Mouse (Mus musculus): ENCODE data around the gene Usp20. TPM values are rescaled to one million over a fixed set of nuclear protein-coding genes. Genes with fewer than 3 reads are reported as not detected.
"Not testable (repeated sequence)": the region's sequence is repeated elsewhere in the genome, so short reads cannot be mapped to it uniquely, and the experiment has no call there.

Gene Usp20
- 18.0 and 18.1 TPM in 2 replicates for polyA plus RNA-seq (2016; fragmentation: Nextera tagmentation; extraction: Ambion mirVana)

DNA sequence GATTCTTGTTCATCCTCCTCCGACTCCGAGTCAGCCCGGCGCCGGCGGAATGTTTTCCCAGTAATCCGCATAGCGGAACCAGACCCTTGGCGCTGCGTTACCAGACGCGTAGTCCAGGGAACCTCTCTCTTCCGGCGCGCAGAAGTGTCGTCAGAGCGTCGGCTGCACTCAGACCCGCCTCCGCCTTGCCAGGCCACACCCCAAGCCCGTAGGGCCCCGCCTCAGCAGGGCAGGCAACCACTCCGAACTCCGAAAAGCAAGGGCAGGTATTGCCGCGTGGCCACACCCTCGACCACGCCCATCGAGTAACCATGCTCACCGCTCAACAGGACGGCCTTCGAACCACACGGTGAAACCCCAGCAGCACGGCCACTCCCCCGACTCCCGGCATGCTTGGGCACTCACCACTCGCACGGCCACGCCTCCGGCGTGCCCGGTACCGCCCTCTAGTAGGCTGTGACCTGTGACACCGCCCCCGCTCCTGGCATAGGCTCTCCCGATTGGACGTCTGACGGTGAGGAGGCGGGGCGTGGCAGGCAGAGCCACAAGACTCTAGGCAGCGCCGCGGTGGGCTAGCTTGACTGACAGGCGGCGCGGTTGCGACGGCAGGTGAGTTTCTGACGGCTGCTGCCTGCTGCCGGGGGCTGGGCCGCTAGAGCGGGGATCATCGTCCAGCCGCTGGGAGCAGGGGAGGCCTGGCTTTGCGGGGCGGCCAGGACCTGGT, at the start of gene Usp20, which contains the start of gene BC005624:
TSS of gene Usp20 (plus strand) at position 490 of the 724 bp plus-strand sequence.
TSS of gene BC005624 (minus strand) at position 412 of the 724 bp plus-strand sequence.
- H3K27me3 ChIP-seq (ENCODE audit: poor library complexity, severe bottlenecking) = no peaks in the 10 kb centered on the region
- peak within 1 kb of the TSS; percentile 75 for H3K4me3 ChIP-seq
- H3K36me3 ChIP-seq (replicated peaks) = peaks cover 32% of the 10 kb centered on the region
- peaks cover 38% of the 10 kb centered on the region for H3K4me1 ChIP-seq
- peak; percentile 100 for DNase-seq (ENCODE audit: extremely low spot score, low spot score)
- H3K27ac ChIP-seq = peak within 1 kb of the TSS; percentile 80
- under 1% methylated on average over 66 of the region's 66 CpGs for WGBS
- H3K9me3 ChIP-seq = no peaks in the 10 kb centered on the region

DNA sequence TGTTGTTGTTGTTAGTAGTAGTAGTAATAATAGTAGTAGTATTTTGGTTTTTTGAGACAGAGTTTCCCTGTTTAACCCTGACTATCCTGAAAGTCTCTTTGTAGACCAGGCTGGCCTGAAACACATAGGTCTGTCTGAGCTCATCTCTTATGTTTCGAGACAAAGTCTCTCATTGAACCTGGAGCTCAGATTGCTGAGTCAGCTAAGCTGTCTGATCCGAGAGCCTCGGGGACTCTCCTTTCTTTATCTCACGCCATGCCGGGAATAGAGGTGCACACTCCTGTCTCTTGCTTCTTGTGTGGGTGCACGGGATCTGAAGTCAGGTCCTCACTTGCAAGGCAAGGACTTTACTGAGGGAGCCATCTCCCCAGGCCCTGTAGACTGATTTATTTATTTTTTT, 49.0 kb upstream of the Usp20 start:
- WGBS = 78% methylated on average over 6 of the region's 6 CpGs
- no peak for DNase-seq (ENCODE audit: extremely low spot score, low spot score)

DNA sequence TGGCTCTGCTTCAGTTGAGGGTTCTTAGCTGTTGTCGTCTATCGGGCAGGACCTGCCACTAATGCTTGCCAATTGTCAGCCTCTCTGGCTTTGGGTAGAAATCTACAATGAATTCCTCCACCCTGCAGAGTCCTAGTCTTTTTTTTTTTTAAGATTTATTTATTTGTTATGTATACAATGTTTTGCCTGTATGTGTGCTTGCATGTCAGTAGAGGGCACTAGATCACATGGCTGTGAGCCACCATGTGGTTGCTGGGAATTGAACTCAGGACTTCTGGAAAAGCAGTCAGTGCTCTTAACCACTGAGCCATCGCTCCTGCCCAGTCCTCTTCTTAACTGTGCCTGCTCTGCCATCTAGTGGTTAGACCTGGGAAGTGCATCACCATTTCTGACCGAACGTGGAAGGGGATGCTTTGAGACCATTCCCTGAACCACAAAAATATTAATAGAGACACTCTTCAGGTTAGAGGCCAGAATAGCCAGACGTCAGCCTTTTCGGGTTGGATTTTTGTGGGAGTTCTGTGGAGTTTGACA, 48.1 kb upstream of the Usp20 start:
- no peak overlapping the region for H3K4me3 ChIP-seq
- H3K27ac ChIP-seq = no peak overlapping the region
- peak; percentile 75 for DNase-seq (ENCODE audit: extremely low spot score, low spot score)
- H3K27me3 ChIP-seq (ENCODE audit: poor library complexity, severe bottlenecking) = peaks cover 10% of the 10 kb centered on the region
- WGBS = 25% methylated on average over 7 of the region's 7 CpGs
- H3K36me3 ChIP-seq (replicated peaks) = no peaks in the 10 kb centered on the region
- H3K4me1 ChIP-seq = peaks cover 17% of the 10 kb centered on the region
- H3K9me3 ChIP-seq = no peaks in the 10 kb centered on the region

More for the DNA sequence above, 49.0 kb upstream of the Usp20 start:
- no peak overlapping the region for H3K4me3 ChIP-seq
- H3K36me3 ChIP-seq (replicated peaks) = no peaks in the 10 kb centered on the region
- peaks cover 13% of the 10 kb centered on the region for H3K27me3 ChIP-seq (ENCODE audit: poor library complexity, severe bottlenecking)
- peaks cover 24% of the 10 kb centered on the region for H3K4me1 ChIP-seq
- H3K27ac ChIP-seq = no peak overlapping the region
- H3K9me3 ChIP-seq = no peaks in the 10 kb centered on the region

DNA sequence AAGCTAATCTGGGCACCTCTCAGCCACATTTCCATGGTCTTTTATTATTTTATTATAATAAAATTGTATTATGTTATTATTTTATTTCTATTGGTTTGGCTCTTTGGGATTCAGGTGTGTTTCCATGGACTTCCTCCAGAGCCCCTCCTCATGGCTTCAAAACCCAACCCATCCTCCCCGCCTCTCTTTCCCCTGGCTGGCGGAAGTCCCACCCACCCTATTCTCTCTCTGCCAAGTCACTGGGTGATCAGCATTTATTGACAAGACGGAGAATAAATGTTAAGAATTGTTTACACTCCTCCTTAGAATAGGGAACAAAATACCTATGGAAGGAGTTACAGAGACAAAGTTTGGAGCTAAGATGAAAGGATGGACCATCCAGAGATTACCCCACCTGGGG, 45.3 kb upstream of the Usp20 start:
- Histone ChIP-seq H3K27ac (no peak overlapping the region), H3K9me3 (no peaks in the 10 kb centered on the region), H3K36me3 (replicated peaks) (no peaks in the 10 kb centered on the region), H3K4me1 (peaks cover 6% of the 10 kb centered on the region), H3K4me3 (no peak overlapping the region), H3K27me3 (ENCODE audit: poor library complexity, severe bottlenecking) (no peaks in the 10 kb centered on the region)
- DNase-seq (ENCODE audit: extremely low spot score, low spot score) = no peak
- 86% methylated on average over 3 of the region's 3 CpGs for WGBS

DNA sequence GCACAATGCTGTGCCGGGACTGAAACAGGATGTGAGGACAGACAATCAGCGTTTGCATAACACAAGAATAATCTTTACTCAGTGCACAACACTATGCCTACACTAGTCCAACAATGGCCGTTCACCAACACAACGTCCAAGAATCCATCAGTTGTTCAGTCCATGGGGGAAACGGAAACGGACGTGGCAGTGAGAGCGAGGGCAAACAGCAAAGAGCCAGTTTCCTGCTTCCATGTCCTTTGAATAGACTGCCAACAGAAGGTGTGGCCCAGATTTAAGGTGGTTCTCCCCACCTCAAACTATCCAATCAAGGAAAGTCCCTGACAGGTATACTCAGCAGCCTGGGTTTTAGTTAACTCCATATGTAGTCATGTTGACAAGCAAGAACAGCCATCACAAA, 44.3 kb upstream of the Usp20 start:
- Histone ChIP-seq H3K4me1 (peaks cover 9% of the 10 kb centered on the region), H3K4me3 (no peak overlapping the region), H3K36me3 (replicated peaks) (no peaks in the 10 kb centered on the region), H3K27ac (no peak overlapping the region), H3K9me3 (no peaks in the 10 kb centered on the region), H3K27me3 (ENCODE audit: poor library complexity, severe bottlenecking) (no peaks in the 10 kb centered on the region)
- 88% methylated on average over 8 of the region's 8 CpGs for WGBS
- no peak for DNase-seq (ENCODE audit: extremely low spot score, low spot score)

DNA sequence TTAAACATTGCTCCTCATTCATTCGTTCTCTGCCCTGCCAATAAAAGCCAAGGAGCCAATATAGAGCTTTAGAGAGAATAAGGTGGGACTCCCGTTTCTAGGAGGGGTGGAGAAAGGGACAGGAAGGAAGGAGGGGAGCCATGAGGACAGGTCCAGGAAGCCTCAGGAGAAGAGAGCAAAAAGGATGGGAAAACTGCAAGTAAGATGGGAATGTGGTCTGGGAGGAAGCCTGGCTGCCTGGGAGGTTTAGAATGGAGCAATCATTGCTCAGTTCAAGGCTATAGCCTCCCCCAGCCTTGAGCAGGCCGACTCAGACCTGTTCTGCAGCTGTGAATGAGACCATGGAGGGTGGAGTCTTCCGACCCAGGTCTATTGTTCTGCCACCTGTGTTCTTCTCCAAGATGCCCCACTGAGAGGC, 43.5 kb upstream of the Usp20 start:
- Histone ChIP-seq H3K27ac (no peak overlapping the region), H3K4me1 (peaks cover 3% of the 10 kb centered on the region), H3K36me3 (replicated peaks) (no peaks in the 10 kb centered on the region), H3K9me3 (no peaks in the 10 kb centered on the region), H3K4me3 (no peak overlapping the region), H3K27me3 (ENCODE audit: poor library complexity, severe bottlenecking) (no peaks in the 10 kb centered on the region)
- WGBS = 54% methylated on average over 4 of the region's 4 CpGs
- DNase-seq (ENCODE audit: extremely low spot score, low spot score) = no peak

DNA sequence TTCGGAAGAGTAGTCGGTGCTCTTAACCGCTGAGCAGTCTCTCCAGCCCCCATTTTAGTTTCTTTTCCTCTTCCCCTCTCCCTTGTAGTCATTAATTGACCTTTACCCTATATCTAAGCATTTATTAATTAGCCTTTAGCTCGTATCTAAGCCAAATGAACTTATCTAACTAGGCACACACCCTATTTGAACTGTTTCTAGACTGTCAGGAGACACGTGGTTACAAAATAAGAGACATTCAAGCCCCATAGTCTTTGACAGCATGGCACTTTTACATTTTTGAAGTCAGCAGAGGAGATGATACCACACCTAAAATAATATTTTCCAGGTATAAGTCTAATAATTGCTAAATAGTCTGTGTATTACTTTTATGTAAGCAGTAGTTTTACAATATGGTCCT, 40.5 kb upstream of the Usp20 start:
- no peak for DNase-seq (ENCODE audit: extremely low spot score, low spot score)
- H3K9me3 ChIP-seq = no peaks in the 10 kb centered on the region
- no peak overlapping the region for H3K4me3 ChIP-seq
- peaks cover 3% of the 10 kb centered on the region; the same call in 1 of the 2 replicates for H3K4me1 ChIP-seq
- 92% methylated on average over 5 of the region's 5 CpGs for WGBS
- no peaks in the 10 kb centered on the region for H3K36me3 ChIP-seq (replicated peaks)
- no peaks in the 10 kb centered on the region for H3K27me3 ChIP-seq (ENCODE audit: poor library complexity, severe bottlenecking)
- no peak overlapping the region for H3K27ac ChIP-seq

DNA sequence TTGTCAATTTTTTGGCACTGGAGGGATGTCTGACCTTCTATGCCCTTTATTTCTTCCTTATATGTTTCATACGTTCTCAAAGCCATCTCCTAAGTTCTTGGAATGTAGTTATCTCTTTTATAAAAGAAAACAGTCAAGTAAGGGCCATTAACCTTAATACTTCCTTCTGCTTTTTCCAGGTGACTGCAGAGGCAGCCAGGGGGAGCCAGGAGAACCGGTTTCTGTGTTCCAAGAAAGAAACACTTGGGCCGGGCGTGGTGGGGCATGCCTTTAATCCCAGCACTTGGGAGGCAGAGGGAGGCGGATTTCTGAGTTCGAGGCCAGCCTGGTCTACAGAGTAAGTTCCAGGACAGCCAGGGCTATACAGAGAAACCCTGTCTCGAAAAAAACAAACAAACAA, 40.0 kb upstream of the Usp20 start:
- H3K9me3 ChIP-seq; H3K27me3 ChIP-seq (ENCODE audit: poor library complexity, severe bottlenecking); H3K36me3 ChIP-seq (replicated peaks); H3K27ac ChIP-seq; DNase-seq (ENCODE audit: extremely low spot score, low spot score); H3K4me3 ChIP-seq; H3K4me1 ChIP-seq: not testable (repeated sequence)
- 57% methylated on average over 7 of the region's 7 CpGs for WGBS

DNA sequence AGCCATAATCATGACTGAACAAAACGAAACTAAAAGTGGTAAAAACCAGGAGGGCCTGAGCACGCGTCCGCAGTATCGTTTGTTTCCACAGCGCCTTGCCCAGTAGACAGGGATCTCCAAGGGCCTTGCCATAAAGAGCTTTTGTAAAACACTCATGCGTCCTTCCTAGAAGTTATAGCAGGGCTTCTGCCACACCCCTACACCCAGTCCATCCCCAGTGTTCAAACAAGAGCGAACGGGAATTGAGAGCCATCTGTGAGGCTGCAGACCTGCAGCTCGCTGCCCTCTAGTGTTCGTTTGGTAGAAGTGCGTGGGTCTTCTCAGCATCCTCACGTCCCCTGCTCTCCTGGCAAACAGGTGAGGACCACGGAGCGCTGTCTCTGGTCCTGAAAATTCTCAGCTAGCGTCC, 39.5 kb upstream of the Usp20 start:
- WGBS = 34% methylated on average over 16 of the region's 16 CpGs
- peak overlapping the region; percentile 34 for H3K4me3 ChIP-seq
- no peaks in the 10 kb centered on the region for H3K36me3 ChIP-seq (replicated peaks)
- no peak overlapping the region for H3K27ac ChIP-seq
- peaks cover 3% of the 10 kb centered on the region; the same call in 1 of the 2 replicates for H3K4me1 ChIP-seq
- DNase-seq (ENCODE audit: extremely low spot score, low spot score) = peak; percentile 68
- H3K9me3 ChIP-seq = no peaks in the 10 kb centered on the region
- no peaks in the 10 kb centered on the region for H3K27me3 ChIP-seq (ENCODE audit: poor library complexity, severe bottlenecking)

DNA sequence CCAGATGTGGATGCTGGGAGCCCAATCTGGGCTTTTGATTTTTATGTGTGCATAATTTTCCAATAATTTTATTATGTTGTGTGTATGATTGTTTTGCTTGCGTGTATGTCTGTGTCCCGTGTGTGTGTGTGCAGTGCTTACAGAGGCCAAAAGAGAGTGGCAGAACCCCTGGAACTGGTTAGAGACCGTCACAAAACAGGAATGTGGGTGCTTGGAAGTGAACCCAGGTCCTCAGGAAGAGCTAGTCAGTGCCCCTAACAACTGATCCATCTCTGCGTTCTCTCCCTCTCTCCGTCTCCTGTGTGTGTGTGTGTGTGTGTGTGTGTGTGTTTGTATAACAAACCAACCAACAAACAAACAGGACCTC, 29.6 kb upstream of the Usp20 start:
- 32% methylated on average over 5 of the region's 5 CpGs for WGBS
- H3K27ac ChIP-seq = peak overlapping the region; percentile 95
- H3K9me3 ChIP-seq = no peaks in the 10 kb centered on the region

DNA sequence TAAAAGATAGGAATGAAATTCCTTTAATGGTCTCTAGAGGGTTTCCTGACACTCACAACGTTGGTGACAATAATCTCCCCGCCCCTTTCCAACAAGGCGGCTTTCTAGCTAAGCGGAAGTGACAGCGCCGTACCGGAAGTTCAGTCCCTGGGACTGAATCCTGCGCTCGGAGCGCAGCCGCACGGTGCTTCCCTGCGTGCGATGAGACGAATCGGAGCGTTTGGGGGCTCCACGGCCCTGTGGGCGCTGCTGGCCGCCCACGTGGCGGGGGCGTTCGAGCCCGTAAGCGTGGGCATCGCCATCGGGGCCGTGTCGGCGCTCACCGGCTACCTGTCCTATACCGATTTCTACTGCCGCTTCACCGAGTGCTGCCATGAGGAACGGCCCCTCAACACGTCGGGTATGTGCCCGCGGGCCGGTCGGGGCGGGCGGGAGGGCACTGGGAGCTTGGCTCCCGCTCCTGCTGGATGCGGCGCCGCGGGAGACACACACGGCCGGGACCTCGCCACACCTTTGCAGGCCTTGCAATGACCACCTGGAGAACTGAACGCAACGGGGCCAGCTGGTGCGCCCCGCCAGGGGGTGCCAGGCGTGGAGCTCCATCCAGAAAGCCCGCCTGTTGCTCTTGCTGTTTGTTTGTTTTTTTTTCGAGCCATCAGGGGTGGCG, 29.1 kb upstream of the Usp20 start, which contains the start of gene Tor1b:
TSS of gene Tor1b (plus strand) at position 136 of the 667 bp plus-strand sequence.
- Histone ChIP-seq H3K27me3 (ENCODE audit: poor library complexity, severe bottlenecking) (no peaks in the 10 kb centered on the region), H3K9me3 (no peaks in the 10 kb centered on the region), H3K27ac (peak within 1 kb of the TSS; percentile 95), H3K4me3 (peak within 1 kb of the TSS; percentile 98), H3K36me3 (replicated peaks) (peaks cover 39% of the 10 kb centered on the region), H3K4me1 (peaks cover 37% of the 10 kb centered on the region)
- peak; percentile 91 for DNase-seq (ENCODE audit: extremely low spot score, low spot score)
- WGBS = under 1% methylated on average over 60 of the region's 60 CpGs

More for the DNA sequence above, 29.6 kb upstream of the Usp20 start:
- Histone ChIP-seq H3K36me3 (replicated peaks) (peaks cover 34% of the 10 kb centered on the region), H3K4me1 (peaks cover 37% of the 10 kb centered on the region), H3K27me3 (ENCODE audit: poor library complexity, severe bottlenecking) (no peaks in the 10 kb centered on the region), H3K4me3 (peak overlapping the region; percentile 98)
- no peak for DNase-seq (ENCODE audit: extremely low spot score, low spot score)

DNA sequence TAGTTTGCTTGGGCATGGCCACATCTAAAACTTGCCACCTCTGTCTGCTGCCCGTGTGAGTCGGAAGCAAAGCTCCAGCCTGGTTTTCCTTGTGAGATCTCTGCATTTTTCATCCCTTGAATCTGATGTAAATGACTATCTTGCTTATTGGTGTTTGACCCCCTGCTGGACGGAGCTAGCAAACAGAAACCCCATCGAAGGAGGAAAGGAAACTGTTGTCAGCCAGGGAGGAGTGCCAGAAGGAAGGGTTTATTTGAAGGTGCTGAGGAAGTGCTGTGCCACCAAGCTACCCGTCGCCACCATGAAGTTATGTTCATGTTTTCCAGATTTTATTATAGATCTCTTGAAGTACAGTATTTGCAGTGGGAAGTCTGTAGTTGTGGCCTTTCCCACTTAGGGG, 27.3 kb upstream of the Usp20 start:
- Histone ChIP-seq H3K27ac (no peak overlapping the region), H3K4me1 (peaks cover 37% of the 10 kb centered on the region), H3K27me3 (ENCODE audit: poor library complexity, severe bottlenecking) (no peaks in the 10 kb centered on the region), H3K36me3 (replicated peaks) (peaks cover 57% of the 10 kb centered on the region), H3K4me3 (peak overlapping the region; percentile 98), H3K9me3 (no peaks in the 10 kb centered on the region)
- no peak for DNase-seq (ENCODE audit: extremely low spot score, low spot score)
- WGBS = 80% methylated on average over 6 of the region's 6 CpGs

DNA sequence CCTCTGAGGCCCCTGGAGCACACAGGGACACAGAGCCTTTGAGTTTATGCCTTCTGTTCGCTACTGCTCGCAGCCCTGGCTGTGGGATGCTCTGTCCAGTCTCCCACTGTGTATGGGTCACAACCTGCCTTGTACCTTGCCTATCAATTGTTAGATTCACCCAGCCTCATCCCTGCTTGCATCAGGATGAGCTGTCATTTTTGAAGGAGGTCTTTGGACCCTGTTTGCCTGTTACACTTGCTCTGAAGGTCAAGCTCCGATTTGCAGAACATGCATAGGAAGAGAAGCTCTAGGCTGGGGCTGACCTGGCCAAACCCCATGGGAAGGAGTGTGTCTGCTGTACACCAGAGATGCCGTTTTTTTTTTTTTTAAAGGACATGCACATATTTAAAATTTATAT, 24.6 kb upstream of the Usp20 start:
- H3K4me1 ChIP-seq = peaks cover 34% of the 10 kb centered on the region
- no peak overlapping the region for H3K27ac ChIP-seq
- peaks cover 84% of the 10 kb centered on the region for H3K36me3 ChIP-seq (replicated peaks)
- no peaks in the 10 kb centered on the region for H3K27me3 ChIP-seq (ENCODE audit: poor library complexity, severe bottlenecking)
- DNase-seq (ENCODE audit: extremely low spot score, low spot score) = no peak
- H3K4me3 ChIP-seq = no peak overlapping the region
- 93% methylated on average over 4 of the region's 4 CpGs for WGBS
- H3K9me3 ChIP-seq = no peaks in the 10 kb centered on the region
